Mouse (Mus musculus) kidney, adult 2 months (tissue): ENCODE measurements around the gene Vmn1r126. TPM values are rescaled to one million over a fixed set of nuclear protein-coding genes. Genes with fewer than 3 reads are reported as not detected.
"Not testable (repeated sequence)": the region's sequence is repeated elsewhere in the genome, so short reads cannot be mapped to it uniquely, and the experiment has no call there.

Experiments
- DNase-seq: peaks from one replicate; pipeline ENCODE4 v3.0.0; 2021
- H3K27ac ChIP-seq: fragments of 200-500 bp; 2 replicates; pipeline ENCODE4 v1.5.1; 2012; ENCODE audit warnings: low read depth, low read length, control low read depth, inconsistent platforms; ENCODE audit not compliant: insufficient read depth
- H3K27me3 ChIP-seq: fragments of 200-500 bp; replicated peaks from 2 replicates; pipeline ENCODE4 v1.6.1; 2012; ENCODE audit warnings: mild to moderate bottlenecking, moderate library complexity, low read length, inconsistent platforms; ENCODE audit not compliant: control insufficient read depth, insufficient read depth
- H3K36me3 ChIP-seq: fragments of 200-500 bp; 2 replicates; pipeline ENCODE4 v1.6.1; 2012; ENCODE audit warnings: mild to moderate bottlenecking, moderate library complexity, low read length, inconsistent platforms; ENCODE audit not compliant: control insufficient read depth, insufficient read depth
- H3K4me1 ChIP-seq: fragments of 200-500 bp; 2 replicates; pipeline ENCODE4 v1.6.1; 2011; ENCODE audit warnings: low read length; ENCODE audit not compliant: control insufficient read depth, insufficient read depth
- H3K4me3 ChIP-seq: fragments of 200-500 bp; 2 replicates; pipeline ENCODE4 v1.5.1; 2011; ENCODE audit warnings: mild to moderate bottlenecking, low read depth, low read length, control low read depth; ENCODE audit not compliant: insufficient read depth
- WGBS: fragments of 180-500 bp; shearing (Covaris S2); methylation state at CpG from one replicate; pipeline ENCODE4 v1.1.7; 2018; 5-methylcytosine and 5-hydroxymethylcytosine counted together
- polyA plus RNA-seq: library from polyadenylated mRNA; depleted of rRNA; stranded (reverse); fragments of >200 nt; gene quantifications from 2 replicates; pipeline ENCODE4 v1.2.3, GENCODE M21; 2012; rRNA removed

The Vmn1r126 gene
- not detected in 2 replicates for polyA plus RNA-seq

DNA sequence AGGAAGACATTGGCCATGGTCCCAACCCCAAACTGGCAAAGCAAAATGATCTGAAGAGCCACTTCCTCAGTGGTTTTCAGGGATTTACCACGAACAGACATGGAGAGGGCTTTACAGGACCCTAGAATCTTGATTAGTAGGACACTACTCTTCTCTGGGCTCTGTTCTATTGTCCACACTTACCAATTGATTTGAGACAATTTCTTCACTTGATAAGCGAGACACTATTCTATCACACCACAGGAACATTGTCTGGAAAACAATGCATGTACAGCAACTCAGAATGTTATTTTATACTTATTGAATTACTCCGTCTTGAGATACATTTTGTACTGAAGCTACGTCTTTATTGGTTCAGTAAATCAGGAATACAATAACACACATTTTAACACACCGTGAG, at the start of gene Vmn1r126:
Gene Vmn1r126 (minus strand): TSS at position 101 of the 400 bp plus-strand sequence.
- H3K27me3 ChIP-seq, H3K36me3 ChIP-seq, DNase-seq, H3K4me3 ChIP-seq, H3K27ac ChIP-seq, H3K4me1 ChIP-seq: not testable (repeated sequence)
- WGBS: no CpG with 5 or more reads among the region's 5 CpGs

DNA sequence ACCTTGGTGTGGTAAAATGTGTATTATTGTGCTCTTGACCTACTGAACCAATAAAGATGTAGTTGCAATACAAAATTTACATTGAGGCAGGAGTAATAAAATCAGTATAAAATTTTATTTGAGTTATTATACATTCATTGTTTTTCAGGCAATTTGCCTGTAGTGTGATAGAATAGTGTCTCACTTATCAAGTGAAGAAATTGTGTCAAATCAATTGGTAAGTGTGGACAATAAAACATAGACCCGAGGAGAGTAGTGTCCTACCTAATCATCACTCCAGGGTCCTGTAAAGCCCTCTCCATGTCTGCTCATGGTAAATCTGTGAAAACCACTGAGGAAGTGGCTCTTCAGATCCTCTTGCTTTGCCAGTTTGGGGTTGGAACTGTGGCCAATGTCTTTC, 47.8 kb upstream of the Vmn1r126 start, which contains the start of gene Vmn1r128:
Gene Vmn1r128 (plus strand): TSS at position 301 of the 400 bp plus-strand sequence.
- H3K36me3 ChIP-seq, DNase-seq, H3K27ac ChIP-seq, H3K27me3 ChIP-seq, H3K4me3 ChIP-seq, H3K4me1 ChIP-seq: not testable (repeated sequence)
- WGBS: 71% methylated on average over 1 of the region's 1 CpGs

DNA sequence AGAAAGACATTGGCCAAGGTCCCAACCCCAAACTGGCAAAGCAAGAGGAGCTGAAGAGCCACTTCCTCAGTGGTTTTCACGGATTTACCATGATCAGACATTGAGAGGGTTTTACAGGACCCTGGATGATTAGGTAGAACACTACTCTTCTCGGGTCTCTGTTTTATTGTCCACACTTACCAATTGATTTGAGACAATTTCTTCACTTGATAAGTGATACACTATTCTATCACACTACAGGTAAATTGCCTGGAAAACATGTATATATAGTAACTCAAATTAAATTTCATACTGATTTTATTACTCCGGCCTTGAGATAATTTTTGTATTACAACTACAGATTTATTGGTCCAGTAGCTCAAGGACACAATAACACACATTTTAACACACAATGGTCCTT, 18.5 kb upstream of the Vmn1r126 start, which contains the start of gene Vmn1r127:
Gene Vmn1r127 (minus strand): TSS at position 101 of the 400 bp plus-strand sequence.
- not testable (repeated sequence) for H3K27me3 ChIP-seq, H3K27ac ChIP-seq, DNase-seq, H3K4me3 ChIP-seq, H3K4me1 ChIP-seq, H3K36me3 ChIP-seq
- WGBS: no CpG with 5 or more reads among the region's 3 CpGs

DNA sequence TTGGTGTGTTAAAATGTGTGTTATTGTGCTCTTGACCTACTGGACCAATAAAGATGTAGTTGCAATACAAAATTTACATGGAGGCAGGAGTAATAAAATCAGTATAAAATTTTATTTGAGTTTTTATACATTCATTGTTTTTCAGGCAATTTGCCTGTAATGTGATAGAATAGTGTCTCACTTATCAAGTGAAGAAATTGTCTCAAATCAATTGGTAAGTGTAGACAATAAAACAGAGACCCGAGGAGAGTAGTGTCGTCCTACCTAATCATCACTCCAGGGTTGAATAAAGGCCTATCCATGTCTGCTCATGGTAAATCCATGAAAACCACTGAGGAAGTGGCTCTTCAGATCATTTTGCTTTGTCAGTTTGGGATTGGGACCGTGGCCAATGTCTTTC, 29.4 kb downstream of the Vmn1r126 start, which contains the start of gene Vmn1r125:
Gene Vmn1r125 (plus strand): TSS at position 301 of the 400 bp plus-strand sequence.
- WGBS: 55% methylated on average over 3 of the region's 3 CpGs
- H3K4me3 ChIP-seq, H3K27ac ChIP-seq, H3K27me3 ChIP-seq, H3K4me1 ChIP-seq, H3K36me3 ChIP-seq, DNase-seq: not testable (repeated sequence)

DNA sequence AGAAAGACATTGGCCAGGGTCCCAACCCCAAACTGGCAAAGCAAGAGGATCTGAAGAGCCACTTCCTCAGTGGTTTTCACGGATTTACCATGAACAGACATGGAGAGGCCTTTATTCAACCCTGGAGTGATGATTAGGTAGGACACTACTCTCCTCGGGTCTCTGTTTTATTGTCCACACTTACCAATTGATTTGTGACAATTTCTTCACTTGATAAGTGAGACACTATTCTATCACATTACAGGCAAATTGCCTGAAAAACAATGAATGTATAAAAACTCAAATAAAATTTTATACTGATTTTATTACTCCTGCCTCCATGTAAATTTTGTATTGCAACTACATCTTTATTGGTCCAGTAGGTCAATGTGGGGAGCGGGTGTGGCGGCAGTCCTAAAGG, 40.8 kb downstream of the Vmn1r126 start, which contains the start of gene Vmn1r124:
Gene Vmn1r124 (minus strand): TSS at position 101 of the 400 bp plus-strand sequence.
- WGBS: 63% methylated on average over 4 of the region's 4 CpGs

More for the DNA sequence above, 40.8 kb downstream of the Vmn1r126 start, which contains the start of gene Vmn1r124:
- not testable (repeated sequence) for H3K36me3 ChIP-seq, H3K27ac ChIP-seq, H3K27me3 ChIP-seq, H3K4me1 ChIP-seq, DNase-seq, H3K4me3 ChIP-seq

Other genes starting within 250 kb of the Vmn1r126 start
- not detected in 2 replicates for gene Vmn1r120, start 247.7 kb downstream of the Vmn1r126 start, polyA plus RNA-seq
- not detected in 2 replicates for gene Vmn1r121, start 203.0 kb downstream of the Vmn1r126 start, polyA plus RNA-seq
- gene Vmn1r122, start 167.3 kb downstream of the Vmn1r126 start, polyA plus RNA-seq: not detected in 2 replicates
- gene Vmn1r123, start 139.3 kb downstream of the Vmn1r126 start, polyA plus RNA-seq: not detected in 2 replicates
- not detected in 2 replicates for gene Gm5157, start 111.0 kb downstream of the Vmn1r126 start, polyA plus RNA-seq
- not detected in 2 replicates for gene Vmn1r124, start 40.9 kb downstream of the Vmn1r126 start, polyA plus RNA-seq
- gene Vmn1r125, start 29.3 kb downstream of the Vmn1r126 start, polyA plus RNA-seq: not detected in 2 replicates
- not detected in 2 replicates for gene Vmn1r127, start 18.4 kb upstream of the Vmn1r126 start, polyA plus RNA-seq
- not detected in 2 replicates for gene Vmn1r128, start 47.9 kb upstream of the Vmn1r126 start, polyA plus RNA-seq
- not detected in 2 replicates for gene Vmn1r129, start 59.8 kb upstream of the Vmn1r126 start, polyA plus RNA-seq
- gene Gm6882, start 131.3 kb upstream of the Vmn1r126 start, polyA plus RNA-seq: not detected in 2 replicates
- gene Vmn1r130, start 210.3 kb upstream of the Vmn1r126 start, polyA plus RNA-seq: not detected in 2 replicates
- not detected in 2 replicates for gene Vmn1r131, start 244.6 kb upstream of the Vmn1r126 start, polyA plus RNA-seq